Mouse (Mus musculus) limb, embryonic 11.5 days (tissue): ENCODE results near the gene Ddx19a. TPM values are rescaled to one million over a fixed set of nuclear protein-coding genes. Genes with fewer than 3 reads are reported as not detected.
A peak's percentile ranks its signal among the peaks of the same experiment; 100 is the strongest.
"Not testable (repeated sequence)": the region's sequence is repeated elsewhere in the genome, so short reads cannot be mapped to it uniquely, and the experiment has no call there.

Experiments used
- ATAC-seq: fragments of 200-750 bp; cut with Nextera tagmentation; 2 replicates; pipeline ENCODE4 v1.8.0; 2017; ENCODE audit warnings: low read depth; ENCODE audit not compliant: insufficient number of reproducible peaks, low FRiP score, low TSS enrichment
- DNase-seq: peaks from one replicate; pipeline ENCODE4 v3.0.0-alpha.2; 2015; ENCODE audit warnings: low spot score
- H3K27ac ChIP-seq: fragments of 300-500 bp; sonication (generic); replicated peaks from 2 replicates; pipeline ENCODE4 v1.5.1; 2014; ENCODE audit warnings: low read depth, mild to moderate bottlenecking, low read length
- H3K27me3 ChIP-seq: fragments of 300-500 bp; sonication (generic); 2 replicates; pipeline ENCODE4 v1.6.1; 2014; ENCODE audit warnings: mild to moderate bottlenecking, low read length, mixed read lengths; ENCODE audit not compliant: control insufficient read depth, insufficient read depth
- H3K36me3 ChIP-seq: fragments of 300-500 bp; sonication (generic); 2 replicates; pipeline ENCODE4 v1.6.1; 2014; ENCODE audit warnings: mild to moderate bottlenecking, low read length, moderate library complexity, mixed read lengths; ENCODE audit not compliant: control insufficient read depth, insufficient read depth
- H3K4me1 ChIP-seq: fragments of 300-500 bp; sonication (generic); 2 replicates; pipeline ENCODE4 v1.6.1; 2014; ENCODE audit warnings: low read length, mixed read lengths; ENCODE audit not compliant: control insufficient read depth, insufficient read depth
- H3K4me2 ChIP-seq: fragments of 300-500 bp; sonication (generic); 2 replicates; pipeline ENCODE4 v1.6.1; 2014; ENCODE audit warnings: low read depth, mild to moderate bottlenecking, moderate library complexity; ENCODE audit not compliant: severe bottlenecking
- H3K4me3 ChIP-seq: fragments of 300-500 bp; sonication (generic); 2 replicates; pipeline ENCODE4 v1.5.1; 2014; ENCODE audit warnings: low read depth, low read length
- H3K9ac ChIP-seq: fragments of 300-500 bp; sonication (generic); 2 replicates; pipeline ENCODE4 v1.6.1; 2014; ENCODE audit warnings: mild to moderate bottlenecking, low read length
- H3K9me3 ChIP-seq: fragments of 300-500 bp; sonication (generic); 2 replicates; pipeline ENCODE4 v1.6.1; 2016; ENCODE audit warnings: low read length; ENCODE audit not compliant: control insufficient read depth
- WGBS: fragments of 180-500 bp; shearing (Covaris S2); extraction: QIAGEN DNeasy Blood & Tissue Kit; methylation state at CpG from one replicate; pipeline ENCODE4 v1.1.7; 2014; 5-methylcytosine and 5-hydroxymethylcytosine counted together
- polyA plus RNA-seq: library from polyadenylated mRNA; unstranded; fragments of >200 nt; fragmentation: Nextera tagmentation; extraction: Ambion mirVana; gene quantifications from 2 replicates; pipeline ENCODE4 v1.2.1, GENCODE M21; 2014

Ddx19a gene
- polyA plus RNA-seq, 1 experiment from 2014 or later, result 34.1 TPM

GRCm38 (mm10) chr8:111031572-111031971 is 34.0 kb upstream of the Ddx19a start, which contains the start of gene Ddx19b:
Ddx19b (minus strand) TSS chr8:111031751.
- peaks cover 3% of the 10 kb centered on the region; the same call in 1 of the 2 replicates for H3K36me3 ChIP-seq
- ATAC-seq (no peak), DNase-seq (no peak)
- H3K4me3 ChIP-seq, result no peak within 1 kb of the TSS
- 95% methylated on average over 19 of the region's 19 CpGs for WGBS
- no peaks in the 10 kb centered on the region for H3K9me3 ChIP-seq
- peaks cover 8% of the 10 kb centered on the region for H3K4me1 ChIP-seq
- H3K27ac ChIP-seq, result no peak within 1 kb of the TSS
- no peak within 1 kb of the TSS for H3K9ac ChIP-seq
- no peak within 1 kb of the TSS for H3K4me2 ChIP-seq
- H3K27me3 ChIP-seq, result no peaks in the 10 kb centered on the region

- H3K27ac ChIP-seq, result no peak overlapping the region
- H3K27me3 ChIP-seq, result no peaks in the 10 kb centered on the region
- H3K36me3 ChIP-seq, result no peaks in the 10 kb centered on the region
- ATAC-seq (no peak), DNase-seq (no peak)
- H3K4me2 ChIP-seq, result no peak overlapping the region
- no peaks in the 10 kb centered on the region for H3K9me3 ChIP-seq
- peaks cover 5% of the 10 kb centered on the region; the same call in 1 of the 2 replicates for H3K4me1 ChIP-seq
- H3K4me3 ChIP-seq, result no peak overlapping the region
- 71% methylated on average over 6 of the region's 6 CpGs for WGBS
- no peak overlapping the region for H3K9ac ChIP-seq
These were observed 32.4 kb upstream of the Ddx19a start for GRCm38 (mm10) chr8:111030045-111030444.

- 48% methylated on average over 4 of the region's 4 CpGs for WGBS
- no peaks in the 10 kb centered on the region for H3K36me3 ChIP-seq
- H3K9me3 ChIP-seq, result no peaks in the 10 kb centered on the region
- no peak for DNase-seq
- no peak overlapping the region for H3K9ac ChIP-seq
- H3K4me2 ChIP-seq, result no peak overlapping the region
- H3K4me1 ChIP-seq, result peaks cover under 1% of the 10 kb centered on the region; the same call in 1 of the 2 replicates
- ATAC-seq, result no peak
- no peak overlapping the region for H3K4me3 ChIP-seq
- H3K27ac ChIP-seq, result no peak overlapping the region
- H3K27me3 ChIP-seq, result no peaks in the 10 kb centered on the region
These were observed 32.0 kb upstream of the Ddx19a start for GRCm38 (mm10) chr8:111029589-111029988.

- Histone ChIP-seq H3K4me3 (peak overlapping the region; percentile 74), H3K27ac (no peak overlapping the region), H3K4me1 (no peaks in the 10 kb centered on the region), H3K4me2 (peak overlapping the region; percentile 91), H3K9ac (peak overlapping the region; percentile 83), H3K9me3 (no peaks in the 10 kb centered on the region), H3K27me3 (no peaks in the 10 kb centered on the region), H3K36me3 (no peaks in the 10 kb centered on the region)
- WGBS, result under 1% methylated on average over 31 of the region's 31 CpGs
- DNase-seq (peak; percentile 85), ATAC-seq (peak; percentile 80)
These were observed 29.9 kb upstream of the Ddx19a start for GRCm38 (mm10) chr8:111027391-111027937.

GRCm38 (mm10) chr8:111026609-111027008 is 29.0 kb upstream of the Ddx19a start:
- H3K9me3 ChIP-seq, H3K4me1 ChIP-seq, H3K27ac ChIP-seq, H3K27me3 ChIP-seq, H3K9ac ChIP-seq, ATAC-seq, H3K36me3 ChIP-seq, DNase-seq, H3K4me2 ChIP-seq, H3K4me3 ChIP-seq: not testable (repeated sequence)
- 100% methylated on average over 1 of the region's 2 CpGs for WGBS

GRCm38 (mm10) chr8:111010230-111010991 is 12.8 kb upstream of the Ddx19a start:
- H3K27ac ChIP-seq, ATAC-seq, H3K4me1 ChIP-seq, H3K9ac ChIP-seq, H3K4me3 ChIP-seq, H3K27me3 ChIP-seq, DNase-seq, H3K36me3 ChIP-seq, H3K9me3 ChIP-seq, H3K4me2 ChIP-seq: not testable (repeated sequence)
- WGBS, result 93% methylated on average over 8 of the region's 10 CpGs

GRCm38 (mm10) chr8:110996641-110997430 is 764 bp downstream of the Ddx19a start:
- peak overlapping the region; percentile 84 for H3K9ac ChIP-seq
- H3K4me1 ChIP-seq, result peaks cover 5% of the 10 kb centered on the region; the same call in 1 of the 2 replicates
- H3K4me2 ChIP-seq, result peak overlapping the region; percentile 71
- no peaks in the 10 kb centered on the region for H3K27me3 ChIP-seq
- H3K27ac ChIP-seq, result 0 out of 2 replicates have a peak overlapping the region, but pooled peaks have one; percentile 55
- ATAC-seq (no peak), DNase-seq (no peak)
- no peaks in the 10 kb centered on the region; the same call in 1 of the 2 replicates for H3K36me3 ChIP-seq
- H3K4me3 ChIP-seq, result peak overlapping the region; percentile 90
- no peaks in the 10 kb centered on the region for H3K9me3 ChIP-seq
- WGBS, result 37% methylated on average over 16 of the region's 16 CpGs

GRCm38 (mm10) chr8:110990017-110990416 is 7.6 kb downstream of the Ddx19a start:
- peaks cover 18% of the 10 kb centered on the region for H3K36me3 ChIP-seq
- no peak overlapping the region for H3K4me2 ChIP-seq
- no peak overlapping the region for H3K27ac ChIP-seq
- no peaks in the 10 kb centered on the region for H3K4me1 ChIP-seq
- H3K27me3 ChIP-seq, result no peaks in the 10 kb centered on the region
- no peak overlapping the region for H3K4me3 ChIP-seq
- 86% methylated on average over 9 of the region's 9 CpGs for WGBS
- no peaks in the 10 kb centered on the region for H3K9me3 ChIP-seq
- no peak overlapping the region for H3K9ac ChIP-seq
- DNase-seq (no peak), ATAC-seq (no peak)
